Mouse (Mus musculus): ENCODE data around the gene Sipa1l2.

The Sipa1l2 gene

DNA sequence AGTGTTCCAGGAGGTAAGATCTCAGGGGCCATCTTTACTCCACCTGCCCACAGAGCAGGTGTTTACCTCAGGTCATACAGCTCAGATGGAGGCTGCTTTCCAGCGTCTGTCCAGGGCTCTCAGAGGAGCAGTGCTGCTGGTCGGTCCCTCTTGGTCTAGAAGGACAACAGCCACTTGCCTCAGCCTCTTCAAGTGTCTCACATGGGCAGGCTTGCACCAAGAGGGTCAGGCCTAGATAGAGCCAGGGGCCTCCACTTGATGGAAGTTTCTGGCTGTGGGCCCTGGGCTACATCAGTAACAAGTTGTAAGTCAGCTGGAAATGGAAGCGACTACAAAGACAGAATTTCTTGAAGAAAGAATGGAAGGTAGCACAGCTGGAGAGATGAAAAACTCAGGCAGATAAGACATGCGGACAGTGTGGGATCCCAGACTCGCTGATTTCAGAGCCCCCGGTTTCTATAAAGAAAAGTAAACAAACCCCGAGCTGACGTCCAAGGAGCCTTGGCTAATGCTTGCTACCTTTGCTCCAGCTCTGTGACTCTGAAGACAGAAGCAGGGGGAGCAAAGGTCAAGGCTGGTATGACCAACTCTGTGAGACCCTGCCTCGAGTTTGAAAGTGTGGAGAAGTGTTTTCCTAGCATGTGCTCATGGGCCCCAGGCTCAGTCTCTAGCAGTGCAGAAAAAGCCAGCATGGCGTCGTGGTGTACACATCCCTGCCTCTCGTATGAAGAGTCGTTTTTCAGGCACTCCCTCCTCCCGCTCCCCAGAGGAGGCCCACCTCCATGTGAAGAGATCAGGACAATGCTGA is 58.5 kb downstream of the Sipa1l2 start:
- DNase-seq: peak in 1 of 2 experiments; percentile 20

DNA sequence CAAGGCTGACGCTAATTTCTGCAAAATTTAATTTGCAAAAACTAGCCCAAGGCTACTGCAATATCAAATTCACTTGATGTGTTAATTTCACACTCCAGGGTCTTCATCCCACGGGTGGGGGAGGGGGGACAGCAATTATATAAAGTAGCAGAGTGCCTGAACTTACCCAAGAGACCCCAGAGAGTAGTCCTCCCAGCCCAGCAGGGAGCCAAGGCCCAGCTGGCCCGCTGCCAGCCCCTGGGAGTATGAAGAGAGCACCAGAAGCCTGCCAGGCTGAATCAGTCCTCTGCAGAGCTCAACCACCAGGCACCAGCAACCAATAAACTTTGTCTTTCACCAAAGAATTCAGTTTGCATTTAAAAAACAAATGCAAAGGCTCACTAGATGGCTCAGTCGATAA is 59.8 kb downstream of the Sipa1l2 start:
- peak; percentile 60 to 71 for DNase-seq

DNA sequence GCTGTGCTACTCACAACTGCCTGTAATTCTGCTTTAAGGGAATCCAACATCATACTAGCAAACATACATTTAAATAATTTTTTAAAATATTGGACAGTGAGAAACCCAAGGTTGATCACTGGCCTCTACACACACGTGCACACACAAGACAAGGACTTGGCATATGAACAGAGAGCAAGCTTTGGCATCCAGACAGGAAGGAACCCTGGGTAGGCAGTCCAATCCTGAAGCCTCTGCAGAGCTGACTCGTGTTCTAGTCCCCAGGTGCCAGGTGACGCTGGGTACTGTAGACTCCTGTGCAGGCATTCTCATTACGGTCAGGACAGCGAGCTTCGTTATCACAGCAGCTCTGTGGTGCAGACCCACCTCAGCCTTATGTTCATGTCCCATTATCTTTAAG is 60.4 kb downstream of the Sipa1l2 start:
- no peak for DNase-seq

DNA sequence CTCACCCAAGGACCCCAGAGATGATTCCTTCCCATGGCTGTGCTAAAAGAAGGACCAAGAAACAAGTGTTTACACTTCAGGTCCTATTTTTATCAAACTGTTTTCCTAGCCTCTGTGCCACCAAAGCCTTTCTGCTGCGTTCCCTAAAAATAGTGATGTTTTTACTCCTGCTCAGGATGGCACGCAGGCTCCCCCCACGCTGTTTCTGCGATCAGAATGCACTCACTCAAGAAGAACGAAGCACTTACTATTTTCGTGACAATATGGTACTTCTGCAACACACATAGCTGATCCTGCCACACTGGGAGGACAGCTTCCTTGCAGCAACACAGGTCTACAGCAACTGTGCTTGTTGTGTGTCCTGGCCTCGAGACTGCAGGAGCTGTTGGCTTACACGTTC is 62.3 kb downstream of the Sipa1l2 start:
- DNase-seq: no peak

DNA sequence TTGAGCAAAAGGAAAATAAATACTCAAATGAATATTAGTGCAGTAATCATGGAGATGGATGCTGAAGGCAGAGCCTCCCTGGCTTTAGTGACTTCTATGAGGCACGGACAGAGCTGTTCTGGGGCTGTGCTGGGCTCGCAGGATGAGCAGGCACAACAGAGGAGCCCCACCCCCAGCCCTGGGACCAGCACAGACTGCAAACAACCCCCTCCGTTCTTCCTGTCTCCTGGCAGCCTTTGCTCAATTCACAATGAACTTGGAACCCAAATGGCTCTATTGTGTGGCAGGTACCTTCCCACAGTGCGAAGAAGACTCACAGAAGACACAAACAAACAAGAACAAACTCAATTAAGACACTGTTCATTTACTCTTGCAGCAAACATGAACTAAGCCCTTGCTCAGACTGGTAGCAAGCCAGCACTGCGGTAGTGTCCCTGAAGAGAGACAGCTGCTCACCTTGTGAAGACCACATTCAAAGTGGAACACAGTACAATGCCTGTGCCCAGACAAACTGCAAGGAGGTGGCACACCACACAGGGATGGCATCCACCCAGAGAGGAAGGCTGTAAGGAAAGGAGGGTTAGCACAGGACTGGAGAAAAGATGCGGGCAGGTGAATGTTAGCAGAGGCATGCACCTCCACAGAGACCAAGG is 64.9 kb downstream of the Sipa1l2 start:
- DNase-seq: peak; percentile 45 to 67

DNA sequence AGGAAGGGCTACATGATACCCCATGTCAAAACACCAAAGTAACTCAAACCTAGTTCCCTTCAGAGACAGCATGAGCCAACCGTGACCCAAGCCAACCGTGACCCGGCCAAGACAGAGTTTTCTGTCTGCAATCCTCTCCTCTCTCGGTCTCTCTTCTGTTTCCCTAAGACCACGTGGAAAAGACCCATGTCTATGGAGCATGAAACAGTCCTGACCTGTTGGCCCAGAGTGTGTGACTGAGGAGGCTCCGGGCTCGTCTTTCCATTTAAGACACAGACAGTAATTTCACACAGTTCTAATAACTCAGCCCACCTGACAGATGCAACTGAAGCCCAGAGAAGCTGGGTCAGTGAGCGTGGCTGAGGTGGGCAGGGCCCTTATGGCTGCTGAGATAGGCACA is 65.8 kb downstream of the Sipa1l2 start:
- no peak for DNase-seq

DNA sequence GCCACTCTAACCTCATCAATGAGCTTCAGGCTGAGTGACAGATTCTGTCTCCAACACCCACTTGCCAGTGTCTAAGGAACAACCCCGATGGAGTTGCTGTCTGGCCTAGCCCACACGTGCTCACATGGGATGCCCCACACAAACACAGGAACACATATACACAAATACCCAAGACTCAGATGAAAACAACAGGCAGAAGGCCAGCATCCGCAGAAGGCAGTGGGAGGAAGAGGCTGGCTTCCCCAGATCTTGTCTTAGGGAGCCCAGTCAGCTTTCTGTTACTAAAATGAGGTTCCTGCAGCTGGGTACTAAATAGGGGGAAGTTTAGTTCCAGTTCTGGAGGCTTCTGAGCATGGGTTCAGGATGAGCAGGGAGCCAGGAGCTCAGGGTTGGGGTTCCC is 66.8 kb downstream of the Sipa1l2 start:
- DNase-seq: no peak

DNA sequence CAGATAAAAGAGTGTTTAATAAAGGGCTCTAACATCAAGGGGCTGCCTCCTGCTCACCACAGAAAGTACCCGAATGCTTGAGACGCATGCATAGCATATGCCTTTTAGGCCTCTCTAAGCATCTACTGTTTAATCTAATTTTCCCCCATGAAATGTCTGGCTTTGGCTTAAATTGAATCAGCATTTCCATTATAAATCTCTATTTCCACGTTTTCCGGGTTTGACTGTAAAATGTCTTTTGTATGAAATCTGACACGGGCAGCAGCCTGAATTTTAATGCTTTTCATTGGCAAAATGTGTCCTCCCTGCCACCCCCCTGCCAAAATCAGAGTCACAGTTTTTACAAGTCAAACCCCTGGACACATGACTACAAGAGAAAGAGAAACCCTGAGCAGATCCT is 69.6 kb downstream of the Sipa1l2 start:
- DNase-seq: no peak

DNA sequence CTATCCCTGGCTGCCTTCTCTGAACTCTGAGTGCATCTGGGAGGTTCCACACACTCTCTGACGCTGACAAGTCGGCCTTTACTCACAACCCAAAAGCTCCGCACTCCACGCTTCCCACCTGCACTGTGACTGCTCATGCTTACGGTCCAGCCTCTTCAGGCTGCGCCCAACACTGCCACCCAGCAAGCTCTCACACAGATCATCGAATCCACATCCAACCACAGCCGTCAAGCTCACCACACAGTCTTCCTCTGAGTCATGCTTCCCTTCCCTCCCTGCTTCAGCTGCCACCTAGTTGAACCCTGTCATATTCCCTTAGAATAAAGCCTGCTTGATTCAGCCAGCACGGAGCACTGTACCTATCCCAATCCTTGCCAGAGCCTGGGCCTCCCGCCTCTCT is 71.1 kb downstream of the Sipa1l2 start:
- DNase-seq: no peak

DNA sequence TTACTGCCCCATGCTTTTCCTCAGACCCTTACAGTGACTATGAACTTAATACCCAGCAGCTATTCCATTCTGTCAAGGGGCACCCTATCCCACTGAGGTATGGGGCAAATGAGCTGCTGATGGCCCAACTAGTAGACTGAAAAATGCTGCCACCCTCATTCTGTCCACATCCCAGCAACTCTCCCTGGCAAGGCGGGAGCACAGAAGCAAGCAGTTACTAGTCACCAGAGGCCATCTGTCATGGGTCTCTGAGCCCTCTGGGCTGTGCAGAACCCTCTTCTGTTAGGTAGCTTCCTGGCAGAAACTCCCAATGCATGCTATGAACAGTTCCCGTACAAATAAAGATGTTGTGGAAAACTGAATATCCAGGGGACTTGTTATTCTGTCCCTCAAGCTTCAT is 74.1 kb downstream of the Sipa1l2 start:
- DNase-seq: no peak

DNA sequence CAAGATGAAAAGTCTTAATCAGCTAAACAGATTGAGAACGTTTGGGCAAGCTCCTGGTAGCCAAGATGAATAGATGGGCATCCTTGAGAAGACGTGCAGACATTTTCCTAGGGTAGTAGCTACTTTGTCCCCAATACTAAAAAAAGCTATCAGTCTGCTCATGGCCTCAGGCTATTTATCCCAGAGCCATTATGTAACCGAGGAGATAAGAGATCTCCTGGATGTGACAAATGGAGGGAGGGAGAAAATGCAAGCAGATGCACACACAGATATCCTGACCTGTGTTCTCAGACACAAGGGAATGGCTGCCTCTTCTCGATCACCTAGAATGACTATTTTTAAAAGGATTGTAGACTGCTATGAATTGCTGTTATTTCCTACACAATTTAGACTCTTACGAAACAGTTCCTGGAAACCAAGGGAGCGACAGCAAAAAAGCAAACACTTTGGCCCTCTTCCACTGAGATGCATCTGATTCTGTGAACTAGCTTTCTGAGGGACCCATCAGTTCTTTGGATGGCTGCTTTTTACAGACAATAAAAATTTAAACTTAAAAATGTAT is 76.3 kb downstream of the Sipa1l2 start:
- DNase-seq: no peak

DNA sequence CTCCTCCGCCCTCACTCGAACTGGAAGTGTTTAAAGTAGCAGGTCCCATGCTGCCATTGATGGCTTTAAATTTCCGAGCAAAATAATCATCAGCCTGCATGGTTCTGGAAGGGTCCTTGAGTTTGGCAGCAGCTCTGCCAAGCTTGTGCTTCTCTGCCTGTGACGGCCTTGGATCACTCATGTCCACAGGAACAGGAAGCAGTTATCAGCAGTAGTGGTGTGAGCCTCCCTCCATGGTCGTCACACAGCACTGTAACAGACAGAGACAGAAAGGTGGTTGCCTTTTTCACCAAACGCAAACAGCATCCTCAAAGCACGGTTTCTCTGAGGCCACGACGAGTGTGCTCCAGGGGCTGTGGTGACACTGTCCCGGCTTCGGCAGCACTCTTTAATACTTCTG is 77.2 kb downstream of the Sipa1l2 start:
- DNase-seq: no peak

DNA sequence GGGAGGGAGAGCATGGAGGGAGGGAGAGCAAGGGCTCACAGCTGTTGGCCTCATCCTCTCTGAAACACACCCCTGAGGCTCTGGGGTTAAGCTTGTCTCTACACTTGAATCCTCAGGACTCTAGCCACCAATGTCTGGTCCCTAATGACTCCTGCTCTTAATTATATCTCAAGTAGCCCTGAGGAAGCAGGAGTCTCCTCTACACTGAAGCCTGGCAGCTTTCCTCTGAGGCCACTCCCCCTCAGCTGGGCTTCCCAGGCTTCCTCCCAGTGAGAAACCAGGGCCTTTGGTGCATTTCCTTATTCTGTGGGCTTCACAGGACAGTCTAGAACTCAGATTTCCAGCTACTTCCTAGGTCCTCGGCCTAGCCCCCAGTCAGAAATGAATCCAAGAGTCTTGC is 80.9 kb downstream of the Sipa1l2 start:
- peak in 1 of 2 experiments; percentile 42 for DNase-seq

DNA sequence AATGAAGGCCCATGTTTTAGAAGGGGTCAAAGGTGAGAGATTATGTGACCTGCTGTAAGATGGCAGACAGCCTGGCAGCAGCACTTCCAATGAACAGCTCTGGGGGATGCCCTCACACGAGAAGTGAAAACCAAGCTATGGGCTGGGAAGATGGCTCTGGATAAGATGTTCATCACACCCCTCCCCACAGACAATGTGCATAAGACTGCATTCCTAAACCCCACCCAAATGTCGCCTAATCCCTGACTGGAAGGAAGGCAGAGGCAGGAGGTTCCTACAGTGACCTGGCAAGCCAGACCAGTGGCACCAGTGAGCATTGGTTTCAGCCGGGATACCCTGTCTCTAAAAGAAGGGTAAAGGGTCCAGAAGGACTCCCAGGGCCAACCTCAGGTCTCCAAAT is 83.9 kb downstream of the Sipa1l2 start:
- no peak for DNase-seq

DNA sequence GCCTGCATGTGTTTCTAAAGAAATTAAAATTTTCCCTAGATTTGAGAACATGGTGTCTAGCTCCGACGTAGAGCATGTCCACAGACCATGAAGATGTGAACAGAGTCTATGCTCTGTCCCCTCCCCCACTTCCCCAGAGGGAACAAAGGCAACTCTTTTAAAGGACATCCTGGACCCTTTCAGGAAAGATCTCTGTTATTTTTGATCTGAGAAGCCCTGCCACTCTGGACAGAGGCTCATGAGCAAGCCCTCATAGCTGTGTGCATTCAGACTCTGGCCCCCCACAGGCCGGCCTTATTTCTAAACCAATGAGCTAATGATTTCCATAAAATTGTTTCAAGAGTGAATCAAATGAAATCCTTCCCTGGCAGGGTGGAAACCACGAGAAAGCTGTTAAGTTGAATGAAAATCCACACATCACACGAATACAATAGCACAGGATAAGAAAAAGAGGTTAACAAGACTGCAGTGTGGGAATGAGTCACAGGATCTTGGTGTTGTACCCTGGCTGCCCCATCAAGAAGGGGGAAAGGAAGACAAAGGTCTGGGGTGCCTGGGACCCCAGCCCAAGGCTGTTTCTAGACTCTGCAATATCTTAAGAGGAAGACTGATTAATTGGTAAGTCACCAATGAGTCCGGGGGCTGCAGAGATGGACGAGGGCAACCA is 84.9 kb downstream of the Sipa1l2 start:
- DNase-seq: peak in 1 of 2 experiments; percentile 16

DNA sequence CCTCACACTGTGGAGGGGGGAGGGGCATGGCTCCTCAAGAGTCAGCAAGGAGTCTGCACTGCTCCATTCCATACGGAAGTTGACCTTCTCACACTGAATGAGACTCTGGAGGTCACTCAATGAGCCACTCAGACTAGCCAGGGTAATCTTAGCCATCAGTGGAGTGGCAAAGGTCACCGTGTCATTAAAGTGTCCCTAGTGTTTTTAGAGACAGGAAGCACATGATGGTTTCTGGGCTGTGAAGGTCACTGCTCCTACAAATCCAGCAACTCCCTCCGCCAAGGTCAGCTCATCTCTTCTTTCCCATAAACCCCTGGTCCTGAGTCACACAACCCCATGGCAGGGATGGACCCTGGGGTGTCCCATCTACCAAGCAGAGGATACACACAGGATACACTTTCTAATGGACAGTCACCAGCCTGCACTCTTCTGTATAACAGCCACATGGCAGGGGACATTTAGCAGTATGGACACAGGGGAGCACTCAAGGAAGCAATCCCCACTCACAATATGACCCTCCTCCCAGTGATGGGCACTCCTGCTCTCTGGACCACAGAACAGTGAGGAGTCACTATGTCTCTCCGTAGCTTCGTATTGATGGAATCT is 87.0 kb downstream of the Sipa1l2 start:
- no peak for DNase-seq

DNA sequence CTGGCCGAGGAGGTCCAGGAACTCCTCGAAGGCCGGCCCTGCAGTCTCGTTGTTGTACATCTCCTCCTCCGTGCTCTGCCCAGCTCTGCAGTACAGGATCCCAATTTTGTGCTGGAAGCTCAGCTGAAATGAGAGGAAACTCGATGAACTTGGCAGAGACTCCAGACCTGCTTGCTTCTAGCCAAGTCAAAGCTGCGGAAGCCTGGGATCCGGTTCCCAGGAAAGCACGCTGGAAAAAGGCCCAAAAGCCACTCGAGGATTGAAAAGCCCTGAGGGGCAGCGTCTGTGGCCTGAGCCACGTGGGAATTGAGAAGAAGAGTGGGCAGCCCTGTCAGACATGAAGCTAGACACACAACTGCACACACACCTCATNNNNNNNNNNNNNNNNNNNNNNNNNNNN is 94.7 kb downstream of the Sipa1l2 start:
- DNase-seq: peak; percentile 69 to 70

DNA sequence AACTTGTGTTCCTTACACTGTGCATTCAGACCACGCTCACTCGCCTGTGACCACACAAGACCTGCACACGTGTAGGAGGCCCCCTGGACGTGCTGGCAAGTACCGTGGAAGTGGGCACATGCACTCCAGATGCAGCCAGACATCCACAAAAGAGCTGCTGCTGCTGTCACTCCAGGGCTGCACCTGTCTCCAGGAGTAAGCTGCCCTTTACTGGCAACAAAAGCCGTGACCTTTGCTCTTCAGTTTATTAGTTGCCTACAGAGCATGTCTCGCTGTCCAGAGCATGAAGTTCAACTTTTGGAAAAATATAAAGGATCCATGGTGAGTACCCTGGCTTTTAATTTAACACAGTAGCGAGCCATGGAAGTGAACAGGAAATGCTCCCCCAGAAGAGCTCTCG is 98.2 kb downstream of the Sipa1l2 start:
- peak in 1 of 2 experiments; percentile 27 for DNase-seq

DNA sequence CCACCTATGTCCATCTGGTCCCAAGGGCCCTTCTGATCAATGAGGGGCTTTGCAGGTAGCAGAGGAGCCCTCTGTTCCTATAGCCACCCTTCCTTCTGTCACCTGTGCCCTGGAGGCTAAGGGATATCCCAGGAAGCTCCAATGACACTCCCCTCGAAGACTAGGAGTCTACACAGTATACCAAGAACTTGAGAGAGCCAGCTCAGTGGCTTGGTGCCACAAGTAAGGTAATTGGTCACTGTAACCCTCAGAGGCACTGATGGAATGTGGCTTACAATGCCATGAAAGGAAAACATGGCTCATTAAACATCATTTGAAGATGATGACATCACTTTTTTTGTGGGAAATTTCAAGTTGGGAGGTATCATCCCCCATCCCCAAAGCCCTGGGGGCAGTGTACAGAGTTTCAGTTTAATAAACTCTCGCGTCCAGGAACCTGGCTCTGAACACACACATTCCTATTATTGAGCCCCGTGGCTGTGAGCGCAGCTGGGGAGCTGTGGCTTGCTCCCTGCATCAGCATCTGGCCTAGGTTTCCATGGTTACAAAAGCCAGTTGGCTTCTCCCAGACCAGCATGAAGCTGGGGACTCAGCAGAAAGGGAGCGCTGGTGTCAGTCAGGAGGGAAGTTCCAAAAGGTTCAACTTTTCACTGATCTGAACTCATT is 104.3 kb downstream of the Sipa1l2 start:
- peak; percentile 23 to 61 for DNase-seq

DNA sequence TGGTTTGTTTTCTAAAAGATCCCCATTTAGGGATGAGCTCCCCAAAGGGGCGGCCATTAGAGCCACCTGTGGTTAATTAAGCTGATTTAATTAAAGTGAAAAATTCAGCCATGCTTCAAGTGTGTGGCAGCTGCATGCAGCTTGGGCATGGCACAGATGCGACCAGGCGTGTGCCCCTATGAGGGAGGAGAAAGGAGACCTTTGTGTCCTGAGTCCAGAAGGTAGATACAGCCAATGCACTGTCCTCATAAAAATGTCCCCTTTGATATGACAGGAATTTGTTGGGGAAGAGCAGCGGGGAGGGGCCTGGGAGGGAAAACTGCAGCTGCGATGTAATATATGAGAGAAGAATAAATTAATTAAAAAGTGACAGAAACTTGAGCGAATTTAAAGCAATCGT is 106.7 kb downstream of the Sipa1l2 start:
- no peak for DNase-seq

DNA sequence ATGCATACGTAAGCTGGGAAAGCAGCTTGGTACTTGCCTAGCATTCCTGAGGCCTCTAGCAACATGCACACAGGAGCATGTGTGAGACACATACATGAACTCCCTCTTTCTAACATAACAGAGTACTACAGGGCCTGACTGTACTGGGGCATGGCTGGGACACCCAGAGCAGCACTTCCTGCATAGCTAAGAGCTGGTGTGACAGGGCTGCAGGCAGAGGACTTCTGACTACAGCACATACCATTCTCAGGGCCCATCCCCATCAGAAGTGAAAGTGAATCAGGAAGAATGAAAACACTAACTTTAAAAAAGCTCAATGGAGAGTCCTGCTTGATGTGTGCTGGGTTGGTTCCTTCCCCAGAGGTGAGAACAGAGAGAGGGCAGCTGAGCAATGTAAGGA is 108.1 kb downstream of the Sipa1l2 start:
- peak; percentile 19 to 56 for DNase-seq

DNA sequence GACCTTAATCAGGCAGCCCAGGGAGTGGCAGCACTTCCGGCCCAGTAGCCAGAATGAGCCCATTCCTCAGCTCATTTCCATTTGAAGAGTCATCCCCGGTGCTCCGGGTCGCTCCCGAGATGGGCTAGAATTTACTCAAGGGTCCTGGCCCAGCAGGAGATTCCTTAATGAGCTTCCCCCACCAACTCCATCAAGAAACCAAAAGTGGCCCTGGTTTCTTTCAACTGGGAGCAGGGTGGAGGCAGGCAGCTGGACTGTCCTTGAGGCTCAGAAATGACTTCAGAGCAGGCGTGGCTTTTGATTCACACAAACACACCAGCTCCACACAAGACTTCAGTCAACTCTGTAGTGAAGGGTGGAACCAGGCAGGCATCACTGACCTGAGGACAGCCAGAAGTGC is 109.0 kb downstream of the Sipa1l2 start:
- no peak for DNase-seq

DNA sequence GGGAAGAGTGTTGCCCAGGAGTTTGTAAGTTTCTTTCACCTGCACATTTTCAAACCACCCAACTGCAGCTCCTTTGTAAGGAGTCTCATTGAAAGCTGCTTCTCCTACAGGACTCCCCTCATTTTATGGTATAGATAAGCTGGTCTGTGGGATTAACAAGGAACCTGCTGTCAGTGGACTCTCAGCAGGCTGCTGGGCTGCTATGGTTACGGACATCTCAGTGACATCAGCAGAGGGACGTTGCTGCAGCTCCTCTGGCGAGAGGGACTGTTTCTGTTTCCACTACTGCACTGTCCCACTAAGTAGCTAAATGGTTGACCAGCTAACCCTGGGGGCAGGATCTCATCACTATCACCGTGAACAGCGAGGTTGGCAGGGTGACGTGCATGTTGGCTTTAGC is 120.6 kb downstream of the Sipa1l2 start:
- DNase-seq: no peak
